Mouse (Mus musculus): ENCODE data around the gene Strn4. TPM values are rescaled to one million over a fixed set of nuclear protein-coding genes. Genes with fewer than 3 reads are reported as not detected.
A peak's percentile ranks its signal among the peaks of the same experiment; 100 is the strongest.

The Strn4 gene
- total RNA-seq (2017) = 105 and 107 TPM in 2 replicates

DNA sequence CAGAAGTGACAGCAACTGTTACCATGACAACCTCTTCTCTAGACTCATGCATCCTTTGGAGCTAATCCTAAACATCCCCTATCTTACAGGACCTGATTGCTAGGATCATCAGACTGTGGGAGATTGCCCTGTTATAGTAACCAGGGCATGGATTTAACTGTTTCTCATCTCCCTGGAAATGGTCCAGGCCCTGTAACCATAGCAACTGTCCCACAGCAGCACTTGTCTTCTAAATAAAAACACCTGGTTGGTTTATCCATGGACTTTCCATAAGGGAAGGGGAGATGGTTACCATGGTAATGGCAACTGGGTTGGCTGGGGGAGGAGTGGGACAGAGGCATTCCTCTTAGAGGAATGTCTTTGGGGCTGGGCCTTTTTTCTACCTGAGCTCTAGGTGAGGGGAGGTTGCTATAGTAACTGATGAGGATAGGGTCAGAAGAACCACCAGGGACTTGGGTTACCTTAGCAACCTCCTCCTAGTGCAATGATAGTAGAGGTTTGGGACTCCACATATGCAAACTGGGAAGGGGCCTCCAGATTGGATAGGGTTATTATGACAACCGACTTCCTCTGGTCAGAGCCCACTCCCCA, at the start of gene Strn4:
TSS of gene Strn4 (plus strand) at position 539 of the 591 bp plus-strand sequence.
- ATAC-seq (ENCODE audit: extremely low read depth, insufficient number of reproducible peaks, low FRiP score, poor library complexity, severe bottlenecking) = no peak

DNA sequence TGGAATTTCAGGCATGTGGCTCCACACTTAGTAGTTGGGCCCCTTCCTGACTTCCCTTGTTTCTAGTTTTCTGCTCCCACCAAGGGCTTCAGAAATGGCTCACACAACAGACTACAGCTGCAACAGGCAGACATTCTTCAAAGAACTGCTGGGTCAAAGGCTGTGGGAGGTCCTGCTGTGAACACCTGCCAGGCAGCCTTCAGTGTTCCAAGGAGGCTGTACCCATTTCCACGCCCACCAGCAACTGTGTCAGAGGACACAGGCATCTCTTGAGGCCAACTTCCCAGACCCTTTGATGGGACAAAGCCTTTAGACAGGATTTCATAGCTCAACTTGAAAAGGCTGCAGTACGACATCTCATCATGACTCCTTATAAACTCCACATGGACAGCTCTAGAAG, 49.2 kb upstream of the Strn4 start:
- ATAC-seq (ENCODE audit: extremely low read depth, insufficient number of reproducible peaks, low FRiP score, poor library complexity, severe bottlenecking) = no peak

DNA sequence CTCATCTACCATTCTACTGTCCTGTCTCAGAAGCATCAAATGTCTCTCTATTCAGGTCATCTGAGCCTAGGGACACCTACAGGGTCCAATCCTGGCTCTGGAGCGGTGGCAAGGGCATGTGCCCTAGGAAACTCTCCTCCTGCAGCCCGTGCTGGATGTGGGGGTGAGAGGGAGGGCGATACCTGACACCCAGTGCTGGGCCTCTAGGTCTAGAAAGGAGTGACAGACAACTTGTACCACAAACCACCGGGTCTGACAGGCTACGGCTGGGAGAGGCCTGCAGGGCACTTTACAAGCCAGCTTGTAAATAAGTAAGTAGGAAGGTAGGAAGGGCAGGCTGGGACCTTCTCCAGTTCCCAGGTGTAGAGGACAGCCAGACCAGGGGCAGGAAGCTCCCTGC, 39.8 kb upstream of the Strn4 start:
- no peak for ATAC-seq (ENCODE audit: extremely low read depth, insufficient number of reproducible peaks, low FRiP score, poor library complexity, severe bottlenecking)

DNA sequence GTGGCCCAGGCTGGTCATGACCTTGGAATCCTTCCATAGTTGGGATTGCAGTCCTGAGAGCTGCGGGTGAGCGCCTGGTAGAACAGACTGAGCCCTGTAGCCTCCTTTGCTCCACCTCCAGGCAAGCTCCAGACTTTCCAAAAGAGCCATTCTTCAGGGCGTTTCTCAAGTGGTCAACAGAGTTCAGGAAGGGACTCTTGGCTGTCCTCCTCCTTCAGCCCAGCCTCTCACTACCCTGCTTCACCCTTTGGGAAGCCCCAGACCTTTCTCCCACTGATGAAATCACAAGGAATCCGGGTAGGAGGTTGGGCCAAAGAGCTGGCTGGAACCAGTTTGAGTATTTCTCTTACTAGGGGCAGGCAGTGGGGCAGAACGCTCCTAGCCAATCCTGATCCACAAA, 35.6 kb upstream of the Strn4 start:
- no peak for ATAC-seq (ENCODE audit: extremely low read depth, insufficient number of reproducible peaks, low FRiP score, poor library complexity, severe bottlenecking)

DNA sequence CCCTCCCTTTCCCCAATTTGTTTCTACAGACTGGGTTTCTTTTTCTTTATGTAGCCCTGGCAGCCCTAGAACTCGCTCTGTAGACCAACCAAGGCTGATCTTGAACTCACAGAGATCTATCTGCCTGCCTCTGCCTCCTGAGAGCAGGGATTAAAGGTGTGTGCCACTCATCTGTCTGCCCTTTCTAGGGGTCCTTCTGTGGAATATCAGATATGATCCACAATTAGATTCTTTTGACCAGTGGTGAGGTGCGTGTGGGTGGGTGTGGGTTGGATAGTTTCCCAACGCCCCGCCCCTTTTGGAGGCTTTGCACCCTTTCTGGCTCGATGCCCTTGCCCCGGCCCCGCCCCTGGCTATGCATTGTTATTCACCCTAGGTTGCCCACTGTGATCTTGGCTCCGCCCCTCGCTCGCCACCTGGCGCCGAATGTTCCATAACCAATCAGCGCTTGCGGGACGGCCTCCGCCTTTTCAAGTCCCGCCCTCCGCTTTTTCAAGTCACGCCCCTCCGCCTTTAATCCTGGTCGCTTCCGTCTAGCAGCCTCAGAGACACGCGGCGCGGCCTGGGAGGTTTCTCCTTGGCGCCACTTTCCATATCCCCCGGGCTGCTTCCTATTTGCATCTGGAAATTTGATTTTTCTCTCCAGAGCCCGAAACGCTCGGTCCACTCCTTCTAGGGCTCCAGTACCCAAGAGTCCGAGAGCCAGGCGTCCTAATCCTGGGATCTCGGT, 34.7 kb upstream of the Strn4 start, which contains the start of gene Slc1a5:
TSS of gene Slc1a5 (plus strand) at position 516 of the 730 bp plus-strand sequence.
- ATAC-seq (ENCODE audit: extremely low read depth, insufficient number of reproducible peaks, low FRiP score, poor library complexity, severe bottlenecking) = peak; percentile 88

DNA sequence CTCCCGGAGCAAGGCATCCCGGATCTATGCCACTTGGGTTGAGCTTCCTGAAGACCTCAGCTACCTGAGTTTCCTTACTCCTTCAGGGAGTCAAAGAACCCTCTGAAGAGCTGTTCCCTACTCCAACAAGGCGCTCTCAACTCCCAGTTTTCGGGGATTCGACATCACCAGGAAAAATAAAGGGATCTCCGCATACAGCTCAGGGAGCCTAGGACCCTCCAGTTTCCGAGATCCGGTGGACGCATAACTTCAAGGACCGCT, 34.2 kb upstream of the Strn4 start:
- no peak for ATAC-seq (ENCODE audit: extremely low read depth, insufficient number of reproducible peaks, low FRiP score, poor library complexity, severe bottlenecking)

DNA sequence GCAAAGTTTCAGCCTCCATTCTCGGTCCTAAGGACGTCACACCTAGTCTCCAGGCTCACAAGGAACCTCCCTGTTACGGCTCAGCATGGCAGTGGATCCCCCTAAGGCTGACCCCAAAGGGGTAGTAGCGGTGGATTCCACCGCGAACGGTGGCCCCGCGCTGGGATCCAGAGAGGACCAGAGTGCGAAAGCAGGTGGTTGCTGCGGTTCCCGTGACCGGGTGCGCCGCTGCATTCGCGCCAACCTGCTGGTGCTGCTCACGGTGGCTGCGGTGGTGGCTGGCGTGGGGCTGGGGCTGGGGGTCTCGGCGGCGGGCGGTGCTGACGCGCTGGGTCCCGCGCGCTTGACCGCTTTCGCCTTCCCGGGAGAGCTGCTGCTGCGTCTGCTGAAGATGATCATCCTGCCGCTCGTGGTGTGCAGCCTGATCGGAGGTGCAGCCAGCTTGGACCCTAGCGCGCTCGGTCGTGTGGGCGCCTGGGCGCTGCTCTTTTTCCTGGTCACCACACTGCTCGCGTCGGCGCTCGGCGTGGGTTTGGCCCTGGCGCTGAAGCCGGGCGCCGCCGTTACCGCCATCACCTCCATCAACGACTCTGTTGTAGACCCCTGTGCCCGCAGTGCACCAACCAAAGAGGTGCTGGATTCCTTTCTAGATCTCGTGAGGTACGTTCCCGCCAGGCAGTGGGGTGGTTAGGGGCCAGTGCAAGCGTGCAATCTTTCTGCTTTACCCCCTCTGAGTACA, 33.7 kb upstream of the Strn4 start:
- no peak for ATAC-seq (ENCODE audit: extremely low read depth, insufficient number of reproducible peaks, low FRiP score, poor library complexity, severe bottlenecking)

DNA sequence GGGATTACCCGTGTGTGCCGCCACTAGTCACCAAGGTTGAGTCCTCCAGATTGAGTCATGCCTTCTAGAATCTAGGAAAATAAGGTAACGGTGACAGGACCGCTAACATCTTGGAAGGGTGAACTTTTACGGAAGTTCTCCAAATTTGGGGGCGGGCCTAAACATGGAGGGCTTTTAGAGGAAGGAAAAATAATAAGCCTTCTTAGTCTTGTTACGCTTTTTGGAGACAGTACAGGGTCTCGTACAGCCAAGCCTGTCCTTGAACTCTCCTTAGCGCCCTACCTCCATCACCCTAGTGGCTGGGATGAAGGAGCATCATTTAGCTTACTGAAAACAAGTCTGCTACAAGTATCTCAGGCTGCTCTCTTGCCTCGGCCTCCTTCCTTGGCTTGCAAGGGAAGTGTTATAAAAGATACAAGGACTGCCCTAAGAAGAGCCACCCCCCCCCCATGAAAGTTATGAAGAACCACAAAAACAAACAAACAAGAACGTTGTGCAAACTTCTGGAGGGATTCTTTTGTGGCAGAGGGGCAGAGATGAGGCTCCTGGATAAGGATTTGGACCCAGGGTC, 33.0 kb upstream of the Strn4 start:
- ATAC-seq (ENCODE audit: extremely low read depth, insufficient number of reproducible peaks, low FRiP score, poor library complexity, severe bottlenecking) = no peak

DNA sequence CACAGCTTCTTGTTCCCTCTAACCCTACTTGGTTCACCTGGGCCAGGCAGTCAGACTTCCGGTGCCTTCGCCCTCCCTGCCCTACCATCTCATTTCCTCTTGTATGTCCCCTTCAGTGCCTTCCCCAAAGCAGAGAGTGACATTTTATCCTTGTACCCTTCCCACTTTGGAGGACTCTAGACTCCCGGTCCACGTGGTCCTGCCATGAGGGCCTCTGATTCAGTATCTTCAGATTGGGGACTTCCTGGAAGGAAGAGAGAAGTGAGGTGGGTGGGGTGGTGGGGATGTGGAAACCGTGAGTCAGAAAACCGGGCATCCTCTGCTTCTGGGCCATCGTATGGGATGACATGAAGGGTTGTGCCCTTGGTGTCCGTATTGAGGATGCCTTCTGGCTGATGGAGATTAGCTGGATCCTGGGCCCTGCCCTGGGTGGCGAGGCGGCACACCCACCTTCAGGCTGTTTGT, 32.4 kb upstream of the Strn4 start:
- ATAC-seq (ENCODE audit: extremely low read depth, insufficient number of reproducible peaks, low FRiP score, poor library complexity, severe bottlenecking) = peak; percentile 6; the same call in 1 of the 2 replicates

DNA sequence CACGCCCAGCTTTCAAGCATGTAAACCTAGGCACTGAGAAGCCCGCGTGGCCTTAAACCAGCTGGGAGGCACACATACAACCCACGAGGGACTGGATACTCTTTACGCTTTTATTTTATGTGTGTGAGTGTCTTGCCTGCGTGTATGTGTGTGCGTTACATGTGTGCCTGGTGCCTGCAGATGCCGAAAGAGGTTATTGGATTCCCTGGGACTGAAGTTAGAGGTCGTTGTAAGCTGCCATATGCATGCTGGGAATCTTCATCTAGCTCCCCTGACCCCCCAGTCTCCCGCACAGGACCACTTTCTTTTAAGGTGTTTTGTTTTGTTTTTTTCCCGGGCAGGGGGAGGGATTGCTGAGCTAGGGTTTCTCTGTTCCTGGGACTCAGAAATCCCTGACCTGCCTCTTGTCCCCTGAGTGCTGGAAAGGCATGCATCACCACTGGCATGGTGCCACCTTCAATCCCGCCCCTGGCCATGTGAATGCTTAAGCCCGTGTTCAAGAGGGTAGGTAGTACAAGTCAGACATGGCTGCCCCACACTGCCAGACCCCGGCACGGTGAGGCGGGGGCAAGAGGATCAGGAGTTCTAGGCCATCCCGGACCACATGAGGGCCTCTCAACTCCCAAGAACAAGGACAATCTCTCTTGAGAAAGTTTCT, 31.8 kb upstream of the Strn4 start:
- ATAC-seq (ENCODE audit: extremely low read depth, insufficient number of reproducible peaks, low FRiP score, poor library complexity, severe bottlenecking) = no peak

DNA sequence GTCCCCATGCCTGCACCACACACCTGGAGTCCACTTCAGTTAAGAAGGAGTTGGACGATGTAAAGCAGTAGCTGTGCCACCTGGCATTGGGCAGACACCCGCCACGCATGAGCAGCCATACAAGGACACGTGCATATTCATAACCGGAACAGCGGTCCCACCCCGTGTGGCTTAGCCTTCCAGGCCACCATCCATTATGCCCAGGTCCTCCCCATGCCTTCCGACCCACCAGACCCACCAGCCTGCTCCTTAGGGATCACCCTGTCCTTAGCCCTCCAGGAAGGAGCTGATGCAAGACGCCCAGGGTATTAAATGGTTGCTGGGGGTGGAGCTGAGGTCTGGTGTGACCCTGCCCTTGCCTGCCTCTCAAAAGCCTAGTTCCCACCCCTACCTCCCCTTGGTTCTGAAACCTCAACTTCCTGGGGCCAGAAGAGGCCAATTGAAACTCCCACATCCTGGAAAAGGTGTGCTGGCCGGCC, 31.2 kb upstream of the Strn4 start:
- ATAC-seq (ENCODE audit: extremely low read depth, insufficient number of reproducible peaks, low FRiP score, poor library complexity, severe bottlenecking) = no peak; the same call in 1 of the 2 replicates

DNA sequence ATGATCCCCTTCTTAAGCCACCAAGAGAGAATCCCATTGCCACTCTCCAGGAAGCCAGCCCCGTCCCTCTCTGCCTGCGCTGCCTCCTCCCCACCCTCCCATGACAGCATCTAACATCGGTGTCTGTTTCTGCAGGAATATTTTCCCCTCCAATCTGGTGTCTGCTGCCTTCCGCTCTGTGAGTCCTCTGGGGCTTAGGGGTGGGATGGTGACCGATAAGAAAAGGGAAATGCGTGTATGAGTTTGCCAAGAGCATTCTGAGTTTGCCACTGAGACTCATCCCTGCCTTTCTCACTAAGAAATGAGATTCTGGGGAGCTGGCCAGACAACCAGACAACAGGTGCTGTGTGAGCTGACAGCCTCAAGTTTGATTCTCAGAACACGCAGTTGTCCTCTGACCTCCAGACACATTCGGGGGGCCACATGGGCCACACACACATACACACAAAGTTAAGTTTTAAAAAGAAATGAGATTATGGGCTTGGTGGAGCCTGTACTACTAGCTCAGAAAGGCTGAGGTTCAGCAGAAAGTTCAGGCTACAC, 30.1 kb upstream of the Strn4 start:
- ATAC-seq (ENCODE audit: extremely low read depth, insufficient number of reproducible peaks, low FRiP score, poor library complexity, severe bottlenecking) = no peak

DNA sequence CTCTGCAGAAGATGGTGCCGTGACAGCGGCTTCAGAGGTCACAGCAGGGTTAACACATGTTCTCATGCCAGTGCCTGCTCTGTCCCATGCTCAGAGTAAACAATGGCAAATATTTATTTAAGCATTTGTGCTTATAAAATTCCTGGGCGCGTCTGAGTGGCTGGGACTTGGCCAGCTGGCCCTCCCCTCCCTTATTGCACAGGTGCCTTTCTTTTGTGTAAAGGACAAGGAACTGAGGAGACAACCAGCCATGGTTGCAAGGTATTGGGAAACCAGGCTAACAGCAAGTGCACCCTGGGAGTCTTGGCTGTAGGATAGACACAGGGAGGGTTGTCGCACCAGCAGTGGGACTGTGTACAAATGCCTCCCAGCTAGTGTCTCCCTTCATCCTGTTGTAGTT, 23.4 kb upstream of the Strn4 start:
- no peak for ATAC-seq (ENCODE audit: extremely low read depth, insufficient number of reproducible peaks, low FRiP score, poor library complexity, severe bottlenecking)

DNA sequence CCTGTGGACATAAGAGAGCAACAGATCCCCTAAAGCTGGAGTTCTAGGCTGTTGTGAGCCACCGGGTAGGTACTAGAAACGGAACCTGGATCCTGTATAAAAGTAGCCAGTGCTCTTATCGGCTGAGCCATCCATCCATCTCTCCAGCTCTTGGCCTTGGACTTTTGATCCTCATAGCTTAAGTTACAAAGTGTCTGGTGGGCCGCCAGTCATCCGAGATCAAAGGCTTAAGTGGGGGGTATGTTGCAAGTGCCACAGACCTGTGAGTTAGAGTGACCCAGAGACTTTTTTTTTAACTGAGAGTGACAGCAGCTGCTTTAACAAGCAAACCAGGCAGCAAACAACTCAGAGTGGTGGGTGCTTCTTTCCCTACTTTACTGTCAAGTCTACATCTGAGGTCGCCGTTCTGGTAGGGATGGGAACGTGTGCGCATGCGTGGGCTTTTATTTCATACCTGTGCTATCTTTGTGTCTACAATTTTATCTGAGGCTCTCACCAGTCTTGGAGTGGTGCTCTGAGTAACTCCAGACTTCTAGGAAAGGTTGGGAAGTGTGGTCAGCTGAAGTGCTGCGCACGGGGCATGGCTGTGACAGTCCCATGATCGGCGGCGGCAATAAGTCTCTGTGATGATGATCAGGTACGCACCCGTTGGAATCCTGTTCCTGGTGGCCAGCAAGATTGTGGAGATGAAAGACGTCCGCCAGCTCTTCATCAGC, 22.5 kb upstream of the Strn4 start:
- no peak for ATAC-seq (ENCODE audit: extremely low read depth, insufficient number of reproducible peaks, low FRiP score, poor library complexity, severe bottlenecking)

DNA sequence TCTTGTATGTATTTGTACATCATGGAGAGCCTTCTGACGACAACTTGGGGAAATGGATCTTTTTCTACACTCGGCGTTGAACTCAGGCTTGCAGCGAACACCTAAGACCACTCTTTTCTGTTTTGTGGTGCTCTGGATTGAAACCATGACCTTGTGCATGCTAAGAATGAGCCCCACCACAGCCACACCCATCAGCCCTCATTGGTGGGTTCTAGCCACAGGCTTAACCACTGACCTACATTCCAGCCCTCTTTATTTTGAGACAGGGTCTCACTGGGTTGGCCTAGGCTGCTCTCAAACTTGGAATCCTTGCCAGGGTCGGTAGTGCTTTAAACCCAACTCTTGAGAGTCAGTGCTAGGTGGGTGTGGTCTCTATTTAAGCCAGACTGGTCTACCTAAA, 20.8 kb upstream of the Strn4 start:
- ATAC-seq (ENCODE audit: extremely low read depth, insufficient number of reproducible peaks, low FRiP score, poor library complexity, severe bottlenecking) = no peak

DNA sequence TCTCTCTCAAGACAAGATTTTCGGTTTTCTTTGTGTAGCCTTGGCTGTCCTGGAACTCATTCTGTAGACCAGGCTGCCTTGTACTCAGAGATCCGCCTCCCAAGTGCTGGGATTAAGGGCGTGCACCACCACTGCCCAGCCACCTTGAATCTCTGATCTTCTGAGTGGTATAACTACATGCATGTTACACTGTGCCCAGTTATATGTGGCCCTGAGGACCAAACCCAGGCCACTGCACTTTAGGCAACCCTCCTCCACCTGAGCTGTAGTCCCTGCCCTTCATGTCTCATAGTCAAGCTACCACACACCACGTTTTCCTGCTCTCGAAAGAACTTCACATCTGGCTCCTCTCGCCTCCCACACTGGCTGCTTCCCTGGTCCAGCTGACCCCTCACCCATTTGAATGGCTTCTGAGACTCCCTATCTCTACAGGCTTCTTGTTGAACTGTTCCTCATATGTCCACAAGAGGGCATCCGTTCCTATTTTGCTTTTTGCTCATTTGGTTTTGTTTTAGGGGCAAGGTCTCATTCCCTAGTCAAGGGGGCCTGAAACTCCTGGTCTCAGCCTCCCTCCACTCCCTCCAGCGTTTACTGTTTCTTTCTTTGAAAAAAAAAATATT, 11.2 kb upstream of the Strn4 start:
- peak; percentile 41; the same call in 1 of the 2 replicates for ATAC-seq (ENCODE audit: extremely low read depth, insufficient number of reproducible peaks, low FRiP score, poor library complexity, severe bottlenecking)

DNA sequence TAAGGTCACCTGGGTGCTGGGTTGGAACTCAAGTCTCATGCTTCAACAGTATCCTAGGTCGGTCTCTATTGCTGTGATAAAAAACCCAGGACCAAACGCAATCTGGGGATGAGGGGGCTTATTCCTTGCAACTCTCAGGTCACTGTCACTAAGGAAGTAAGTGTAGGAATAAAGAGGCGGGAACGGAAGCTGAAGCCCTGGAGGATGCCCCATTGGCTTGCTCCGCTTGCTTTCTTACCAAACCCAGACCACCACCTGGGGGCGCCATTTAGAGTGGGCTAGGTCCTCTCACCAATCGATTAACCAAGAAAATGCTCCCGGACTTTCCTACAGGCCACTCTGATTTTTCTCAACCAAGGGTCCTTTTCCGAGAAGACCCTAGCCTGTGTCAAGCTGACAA, 7.8 kb upstream of the Strn4 start:
- ATAC-seq (ENCODE audit: extremely low read depth, insufficient number of reproducible peaks, low FRiP score, poor library complexity, severe bottlenecking) = no peak

DNA sequence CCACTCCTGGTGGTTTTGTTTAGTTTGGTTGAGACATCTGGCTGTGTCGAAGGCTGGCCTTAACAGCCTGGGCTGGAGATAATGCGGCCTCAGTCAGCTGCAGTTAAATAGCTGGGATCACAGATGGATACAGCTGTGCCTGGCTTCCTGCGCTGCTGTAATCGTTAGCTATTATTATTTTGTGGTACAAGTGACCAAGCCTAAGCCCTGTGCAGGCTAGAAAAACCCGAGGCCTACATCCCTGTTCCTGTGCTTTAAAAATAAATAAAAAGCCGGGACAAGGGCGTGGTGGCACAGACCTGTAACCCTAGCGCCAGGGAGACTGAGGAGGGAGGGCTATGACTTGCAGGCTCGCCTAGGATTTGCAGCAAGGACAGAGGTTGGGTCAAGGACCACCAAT, 7.0 kb upstream of the Strn4 start:
- ATAC-seq (ENCODE audit: extremely low read depth, insufficient number of reproducible peaks, low FRiP score, poor library complexity, severe bottlenecking) = no peak

All from neutrophil, adult 5-6 weeks (primary cell).